Mouse (Mus musculus) forebrain, embryonic 12.5 days (tissue): ENCODE results near the gene Ap2a2. TPM values are rescaled to one million over a fixed set of nuclear protein-coding genes. Genes with fewer than 3 reads are reported as not detected.
"Not testable (repeated sequence)": the region's sequence is repeated elsewhere in the genome, so short reads cannot be mapped to it uniquely, and the experiment has no call there.

Source experiments
- ATAC-seq: fragments of 200-750 bp; cut with Nextera tagmentation; 2 replicates; pipeline ENCODE4 v1.8.0; 2017; ENCODE audit warnings: moderate TSS enrichment; ENCODE audit not compliant: low FRiP score
- H3K27ac ChIP-seq: fragments of 300-500 bp; sonication (generic); 2 replicates; pipeline ENCODE4 v1.5.1; 2016; ENCODE audit warnings: mild to moderate bottlenecking
- H3K27me3 ChIP-seq: fragments of 300-500 bp; sonication (generic); 2 replicates; pipeline ENCODE4 v1.6.1; 2016; ENCODE audit warnings: mild to moderate bottlenecking
- H3K36me3 ChIP-seq: fragments of 300-500 bp; sonication (generic); replicated peaks from 2 replicates; pipeline ENCODE4 v1.6.1; 2016; ENCODE audit warnings: mild to moderate bottlenecking
- H3K4me1 ChIP-seq: fragments of 300-500 bp; sonication (generic); 2 replicates; pipeline ENCODE4 v1.6.1; 2016
- H3K4me2 ChIP-seq: fragments of 300-500 bp; sonication (generic); 2 replicates; pipeline ENCODE4 v1.6.1; 2016; ENCODE audit warnings: mild to moderate bottlenecking, moderate library complexity
- H3K4me3 ChIP-seq: fragments of 300-500 bp; sonication (generic); replicated peaks from 2 replicates; pipeline ENCODE4 v1.5.1; 2016; ENCODE audit warnings: mild to moderate bottlenecking
- H3K9ac ChIP-seq: fragments of 300-500 bp; sonication (generic); 2 replicates; pipeline ENCODE4 v1.6.1; 2016; ENCODE audit warnings: mild to moderate bottlenecking
- H3K9me3 ChIP-seq: fragments of 300-500 bp; sonication (generic); 2 replicates; pipeline ENCODE4 v1.6.1; 2016
- WGBS: fragments of 180-500 bp; shearing (Covaris S2); methylation state at CpG from one replicate; pipeline ENCODE4 v1.1.7; 2016; 5-methylcytosine and 5-hydroxymethylcytosine counted together
- polyA plus RNA-seq: library from polyadenylated mRNA; unstranded; fragments of >200 nt; fragmentation: Nextera tagmentation; extraction: Ambion mirVana; gene quantifications from 2 replicates; pipeline ENCODE4 v1.2.1, GENCODE M21; 2016

Ap2a2 gene
- polyA plus RNA-seq, 1 experiment from 2014 or later = 106 TPM

- Histone ChIP-seq H3K36me3 (peaks cover 5% of the 10 kb centered on the region; the same call in 1 of the 2 replicates), H3K4me3 (no peak overlapping the region), H3K4me1 (no peaks in the 10 kb centered on the region), H3K4me2 (no peak overlapping the region), H3K27ac (no peak overlapping the region), H3K9ac (no peak overlapping the region), H3K27me3 (no peaks in the 10 kb centered on the region), H3K9me3 (no peaks in the 10 kb centered on the region)
- ATAC-seq = no peak
- 93% methylated on average over 4 of the region's 5 CpGs for WGBS
These were observed 22.3 kb downstream of the Ap2a2 start for GRCm38 (mm10) chr7:141584048-141584841.

- Histone ChIP-seq H3K4me3 (no peak overlapping the region), H3K4me1 (no peaks in the 10 kb centered on the region), H3K27ac (no peak overlapping the region), H3K9ac (no peak overlapping the region), H3K4me2 (no peak overlapping the region), H3K36me3 (peaks cover 12% of the 10 kb centered on the region), H3K9me3 (no peaks in the 10 kb centered on the region), H3K27me3 (no peaks in the 10 kb centered on the region)
- ATAC-seq = no peak
- WGBS = 90% methylated on average over 4 of the region's 4 CpGs
These were observed 23.3 kb downstream of the Ap2a2 start for GRCm38 (mm10) chr7:141585288-141585687.

GRCm38 (mm10) chr7:141585881-141586280 is 23.9 kb downstream of the Ap2a2 start:
- Histone ChIP-seq H3K27ac (no peak overlapping the region), H3K9me3 (no peaks in the 10 kb centered on the region), H3K4me2 (no peak overlapping the region), H3K4me3 (no peak overlapping the region), H3K27me3 (no peaks in the 10 kb centered on the region), H3K4me1 (no peaks in the 10 kb centered on the region), H3K36me3 (peaks cover 18% of the 10 kb centered on the region), H3K9ac (no peak overlapping the region)
- WGBS = 93% methylated on average over 1 of the region's 1 CpGs
- ATAC-seq = no peak

- Histone ChIP-seq H3K9me3 (no peaks in the 10 kb centered on the region), H3K36me3 (peaks cover 29% of the 10 kb centered on the region), H3K4me2 (no peak overlapping the region), H3K27me3 (no peaks in the 10 kb centered on the region), H3K27ac (no peak overlapping the region), H3K9ac (no peak overlapping the region), H3K4me3 (no peak overlapping the region), H3K4me1 (no peaks in the 10 kb centered on the region)
- WGBS = 95% methylated on average over 6 of the region's 6 CpGs
- no peak for ATAC-seq
These were observed 26.9 kb downstream of the Ap2a2 start for GRCm38 (mm10) chr7:141588890-141589289.

GRCm38 (mm10) chr7:141590249-141590648 is 28.3 kb downstream of the Ap2a2 start:
- not testable (repeated sequence) for H3K4me1 ChIP-seq, H3K27ac ChIP-seq, H3K4me3 ChIP-seq, H3K4me2 ChIP-seq, ATAC-seq, H3K9ac ChIP-seq, H3K27me3 ChIP-seq, H3K9me3 ChIP-seq
- H3K36me3 ChIP-seq = peaks cover 33% of the 10 kb centered on the region
- 100% methylated on average over 6 of the region's 7 CpGs for WGBS

GRCm38 (mm10) chr7:141590959-141591358 is 29.0 kb downstream of the Ap2a2 start:
- Histone ChIP-seq H3K9me3 (no peaks in the 10 kb centered on the region), H3K9ac (no peak overlapping the region), H3K36me3 (peaks cover 35% of the 10 kb centered on the region), H3K4me1 (no peaks in the 10 kb centered on the region), H3K4me2 (no peak overlapping the region), H3K4me3 (no peak overlapping the region), H3K27ac (no peak overlapping the region), H3K27me3 (no peaks in the 10 kb centered on the region)
- no peak for ATAC-seq
- 96% methylated on average over 8 of the region's 8 CpGs for WGBS

DNA sequence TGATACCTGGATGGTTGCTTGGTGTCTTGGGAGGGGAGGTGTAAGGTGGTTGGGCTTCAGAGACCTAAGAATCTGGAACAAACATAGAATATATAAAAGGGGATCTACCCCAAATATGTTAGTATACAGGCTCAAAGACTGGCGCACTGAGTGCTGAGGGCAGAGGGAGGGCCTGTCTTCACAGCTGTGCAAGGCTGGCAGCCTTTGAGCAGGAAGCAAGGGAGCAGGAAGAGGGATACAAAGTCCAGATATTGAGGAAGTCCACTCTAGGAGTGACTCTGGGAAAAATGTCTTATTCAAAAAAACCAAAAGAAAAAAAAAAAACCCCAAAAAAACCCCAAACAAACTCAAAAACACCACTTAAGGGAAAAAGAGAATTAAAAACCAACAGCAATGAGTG is 30.1 kb downstream of the Ap2a2 start:
- no peak overlapping the region for H3K4me2 ChIP-seq
- no peak overlapping the region for H3K27ac ChIP-seq
- H3K36me3 ChIP-seq = peaks cover 35% of the 10 kb centered on the region
- no peaks in the 10 kb centered on the region for H3K4me1 ChIP-seq
- no peak overlapping the region for H3K9ac ChIP-seq
- 95% methylated on average over 1 of the region's 1 CpGs for WGBS
- no peaks in the 10 kb centered on the region for H3K9me3 ChIP-seq
- H3K4me3 ChIP-seq = no peak overlapping the region
- no peak for ATAC-seq
- no peaks in the 10 kb centered on the region for H3K27me3 ChIP-seq

- Histone ChIP-seq H3K9ac (no peak overlapping the region), H3K27me3 (no peaks in the 10 kb centered on the region), H3K27ac (no peak overlapping the region), H3K4me3 (no peak overlapping the region), H3K4me1 (no peaks in the 10 kb centered on the region), H3K4me2 (no peak overlapping the region), H3K9me3 (no peaks in the 10 kb centered on the region), H3K36me3 (peaks cover 41% of the 10 kb centered on the region)
- 96% methylated on average over 6 of the region's 6 CpGs for WGBS
- ATAC-seq = no peak
These were observed 31.1 kb downstream of the Ap2a2 start for GRCm38 (mm10) chr7:141593056-141593455.

DNA sequence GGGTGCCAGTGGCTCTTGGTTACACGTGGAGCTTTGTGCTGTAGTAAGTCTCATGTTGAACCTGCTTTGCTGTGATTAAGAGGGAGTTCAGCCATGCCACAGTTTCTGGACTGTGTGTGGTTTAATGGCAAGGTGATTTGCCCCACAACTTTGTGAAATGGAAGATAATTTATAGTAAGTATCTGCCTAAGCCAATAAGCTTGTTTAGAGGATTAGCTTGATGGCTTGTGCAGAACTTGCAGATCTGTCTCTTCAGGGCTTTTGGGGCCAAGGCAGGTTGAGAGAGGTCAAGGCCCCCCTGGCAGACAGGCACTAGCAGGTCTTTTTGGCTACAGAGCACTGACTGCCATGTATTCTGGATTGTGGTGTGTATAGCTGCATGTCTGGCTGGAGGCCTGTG is 35.0 kb downstream of the Ap2a2 start:
- no peaks in the 10 kb centered on the region for H3K9me3 ChIP-seq
- WGBS = 93% methylated on average over 1 of the region's 1 CpGs
- H3K9ac ChIP-seq = no peak overlapping the region
- ATAC-seq = no peak
- H3K36me3 ChIP-seq = peaks cover 52% of the 10 kb centered on the region
- no peak overlapping the region for H3K27ac ChIP-seq
- H3K4me2 ChIP-seq = no peak overlapping the region
- no peak overlapping the region for H3K4me3 ChIP-seq
- H3K4me1 ChIP-seq = no peaks in the 10 kb centered on the region
- H3K27me3 ChIP-seq = no peaks in the 10 kb centered on the region

- 92% methylated on average over 6 of the region's 6 CpGs for WGBS
- Histone ChIP-seq H3K4me1 (no peaks in the 10 kb centered on the region), H3K36me3 (peaks cover 58% of the 10 kb centered on the region)
These were observed 35.6 kb downstream of the Ap2a2 start for GRCm38 (mm10) chr7:141597563-141597962.

GRCm38 (mm10) chr7:141607717-141608116 is 45.7 kb downstream of the Ap2a2 start:
- no peaks in the 10 kb centered on the region for H3K9me3 ChIP-seq
- no peaks in the 10 kb centered on the region for H3K27me3 ChIP-seq
- H3K27ac ChIP-seq = no peak overlapping the region
- 84% methylated on average over 4 of the region's 4 CpGs for WGBS
- ATAC-seq = no peak
- H3K4me2 ChIP-seq = no peak overlapping the region
- no peak overlapping the region for H3K4me3 ChIP-seq
- no peak overlapping the region for H3K9ac ChIP-seq
- peaks cover 77% of the 10 kb centered on the region for H3K36me3 ChIP-seq
- H3K4me1 ChIP-seq = no peaks in the 10 kb centered on the region

More at GRCm38 (mm10) chr7:141597563-141597962, 35.6 kb downstream of the Ap2a2 start:
- Histone ChIP-seq H3K4me3 (no peak overlapping the region), H3K27ac (no peak overlapping the region), H3K9me3 (no peaks in the 10 kb centered on the region), H3K27me3 (no peaks in the 10 kb centered on the region), H3K4me2 (no peak overlapping the region), H3K9ac (no peak overlapping the region)
- no peak for ATAC-seq

DNA sequence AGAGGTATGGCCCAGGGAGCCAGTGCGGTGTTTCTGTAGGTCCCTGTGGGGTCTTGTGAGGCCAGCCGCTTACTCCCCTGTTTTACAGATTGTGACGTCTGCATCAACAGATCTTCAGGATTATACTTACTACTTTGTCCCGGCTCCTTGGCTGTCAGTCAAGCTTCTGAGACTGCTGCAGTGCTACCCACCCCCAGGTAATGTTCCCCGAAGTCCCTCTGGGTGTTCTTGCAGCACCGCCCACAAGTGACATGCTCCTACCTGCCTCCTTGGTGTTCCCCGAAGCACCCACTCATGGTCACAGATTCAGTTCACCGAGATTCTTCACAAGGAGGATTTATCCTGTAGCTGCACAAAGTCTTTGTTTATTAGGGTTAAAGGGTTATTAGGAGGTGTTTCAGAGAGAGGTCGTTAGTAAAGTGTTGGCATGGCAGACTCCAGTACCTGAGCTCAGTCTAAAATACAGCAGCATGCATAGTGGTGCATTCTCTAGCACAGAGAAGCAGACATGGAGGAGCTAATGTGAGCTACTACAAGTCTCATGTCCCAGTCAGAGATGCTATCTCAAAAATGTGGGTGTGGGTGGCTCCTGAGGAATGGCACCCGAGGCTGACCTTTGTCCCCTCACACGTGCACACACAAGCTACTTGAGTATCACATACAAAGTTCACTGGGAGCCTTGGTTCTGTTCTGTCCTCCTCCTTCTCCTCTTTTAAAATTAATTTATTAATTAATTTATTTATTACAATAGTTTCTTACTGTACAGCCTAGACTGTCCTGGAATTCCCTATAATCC is 47.9 kb downstream of the Ap2a2 start:
- no peak overlapping the region for H3K27ac ChIP-seq
- H3K9me3 ChIP-seq = no peaks in the 10 kb centered on the region
- H3K4me1 ChIP-seq = no peaks in the 10 kb centered on the region
- no peak overlapping the region for H3K4me3 ChIP-seq
- WGBS = 87% methylated on average over 11 of the region's 11 CpGs
- H3K27me3 ChIP-seq = no peaks in the 10 kb centered on the region
- H3K9ac ChIP-seq = no peak overlapping the region
- H3K36me3 ChIP-seq = peaks cover 80% of the 10 kb centered on the region
- no peak for ATAC-seq
- H3K4me2 ChIP-seq = no peak overlapping the region
